Mouse (Mus musculus): ENCODE results near the gene 2310022A10Rik. TPM values are rescaled to one million over a fixed set of nuclear protein-coding genes. Genes with fewer than 3 reads are reported as not detected.

Gene 2310022A10Rik
- total and polyA plus RNA-seq, 3 experiments = 7.2 to 30.7 (median 7.8) TPM

DNA sequence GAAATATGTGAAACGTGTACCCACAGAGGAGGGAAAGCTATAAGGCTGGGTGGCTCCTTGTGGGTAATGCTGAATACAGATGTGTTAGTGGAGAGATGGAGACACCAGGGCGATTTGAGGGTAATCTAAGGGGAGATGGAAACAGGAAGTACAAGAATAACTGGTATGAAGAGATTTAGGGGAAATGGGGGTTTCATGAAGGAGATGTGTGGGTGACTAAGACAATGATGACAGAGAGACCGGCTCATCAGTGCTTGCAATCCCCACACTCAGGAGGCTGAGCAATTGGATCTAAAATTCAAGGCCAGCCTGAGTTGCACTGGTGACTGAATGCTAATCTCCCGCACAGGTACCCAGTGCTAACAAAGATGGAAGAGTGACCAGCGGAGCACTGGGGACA, 963 bp upstream of the 2310022A10Rik start:
- Histone ChIP-seq H3K9ac (ENCODE audit: insufficient read depth, low read depth) (0 out of 2 replicates have a peak overlapping the region, but pooled peaks have one; percentile 9), H3K4me3 (replicated peaks in 1 of 3; ENCODE audit: low read depth in 2 of 3, low read length in 2 of 3, poor library complexity in 1 of 3) (peak overlapping the region; percentile 66 to 75 (median 71)), H3K4me2 (ENCODE audit: insufficient read depth, low read depth, poor library complexity, severe bottlenecking) (peak overlapping the region; percentile 29), H3K4me1 (ENCODE audit: control insufficient read depth in 1 of 2, insufficient read depth in 2 of 2) (peaks cover 2 to 30% of the 10 kb centered on the region in 2 experiments; a peak in 3 of 4 replicates), H3K9me3 (replicated peaks; ENCODE audit: low read length) (no peaks in the 10 kb centered on the region), H3K27me3 (replicated peaks) (no peaks in the 10 kb centered on the region), H3K27ac (ENCODE audit: insufficient read depth, low read depth) (no peak overlapping the region), H3K36me3 (replicated peaks in 1 of 2; ENCODE audit: control insufficient read depth in 1 of 2, insufficient read depth in 1 of 2, low read length in 1 of 2) (peaks cover 8 to 21% of the 10 kb centered on the region in 2 experiments), H3K79me2 (replicated peaks; ENCODE audit: control insufficient read depth, extremely low read depth, insufficient read depth, poor library complexity, severe bottlenecking) (peaks cover 11% of the 10 kb centered on the region)
- TF ChIP-seq JUND (conservative IDR thresholded peaks at IDR 0.05; ENCODE audit: low read depth, low read length) (no peak), HCFC1 (IDR thresholded peaks at IDR 0.05; ENCODE audit: low read depth, low read length) (no peak), USF2 (conservative IDR thresholded peaks at IDR 0.05; ENCODE audit: low read depth, low read length) (no peak)
- no peak for DNase-seq (ENCODE audit: extremely low read depth)
- in situ Hi-C loops (cut with MboI; ENCODE audit: low pct_ligation_motif_present, low pct_unique_long_range_greater_than_20kb, low sequenced_read_pairs) (no loop called here), dilution Hi-C loops (cut with MboI; ENCODE audit: extremely low pct_ligation_motif_present, extremely low pct_unique_long_range_greater_than_20kb, low sequenced_read_pairs) (no loop called here)

DNA sequence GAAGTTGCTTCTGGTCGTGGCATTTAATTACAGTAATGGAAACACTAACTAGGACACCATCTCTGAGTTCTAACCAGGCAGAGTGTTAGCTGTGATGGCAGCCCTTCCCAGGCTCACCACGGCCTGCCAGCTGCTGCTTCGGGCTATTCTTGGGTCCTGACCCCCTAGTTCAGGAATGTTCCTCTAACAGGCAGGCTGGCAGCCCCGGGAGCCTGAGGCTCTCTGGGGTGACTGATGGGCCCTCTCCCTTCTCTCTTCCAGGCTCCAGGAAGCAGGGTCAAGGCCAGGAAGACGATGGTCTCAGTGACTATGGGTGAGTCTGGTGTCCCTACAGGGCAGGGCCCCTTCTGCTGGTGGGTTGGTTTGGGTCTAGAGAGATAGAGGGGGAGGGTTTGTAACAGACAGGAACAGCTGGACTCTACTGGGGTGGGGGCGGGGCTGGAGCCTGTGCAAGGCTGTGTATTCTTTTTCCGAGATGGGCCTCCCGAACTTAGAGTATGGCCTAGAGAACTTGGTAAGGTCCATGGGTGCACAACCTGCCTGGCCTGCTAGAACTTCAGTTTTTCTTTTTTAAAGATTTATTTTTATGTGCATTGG, 7.4 kb downstream of the 2310022A10Rik start:
- H3K4me3 ChIP-seq (replicated peaks in 1 of 3; ENCODE audit: low read depth in 2 of 3, low read length in 2 of 3, poor library complexity in 1 of 3) = no peak overlapping the region
- H3K9ac ChIP-seq (ENCODE audit: insufficient read depth, low read depth) = no peak overlapping the region
- peaks cover 54 to 78% of the 10 kb centered on the region in 2 experiments for H3K36me3 ChIP-seq (replicated peaks in 1 of 2; ENCODE audit: control insufficient read depth in 1 of 2, insufficient read depth in 1 of 2, low read length in 1 of 2)
- in situ Hi-C loops (cut with MboI; ENCODE audit: low pct_ligation_motif_present, low pct_unique_long_range_greater_than_20kb, low sequenced_read_pairs) (no loop called here), dilution Hi-C loops (cut with MboI; ENCODE audit: extremely low pct_ligation_motif_present, extremely low pct_unique_long_range_greater_than_20kb, low sequenced_read_pairs) (no loop called here)
- H3K4me1 ChIP-seq (ENCODE audit: control insufficient read depth in 1 of 2, insufficient read depth in 2 of 2) = peaks cover 0 to 19% of the 10 kb centered on the region in 2 experiments; a peak in 2 of 4 replicates
- TF ChIP-seq RCOR1 (conservative IDR thresholded peaks at IDR 0.05; ENCODE audit: low read depth, low read length) (no peak), ZMIZ1 (IDR thresholded peaks at IDR 0.05; ENCODE audit: low read depth, low read length) (no peak), USF1 (IDR thresholded peaks at IDR 0.05; ENCODE audit: low read depth, low read length) (no peak), POLR2AphosphoS2 (IDR thresholded peaks at IDR 0.05; ENCODE audit: low read depth, low read length) (no peak), ELF1 (IDR thresholded peaks at IDR 0.05; ENCODE audit: low read depth, low read length) (no peak), EP300 (IDR thresholded peaks at IDR 0.05; ENCODE audit: low read length) (no peak), HCFC1 (IDR thresholded peaks at IDR 0.05; ENCODE audit: low read depth, low read length) (no peak), TCF12 (IDR thresholded peaks at IDR 0.05; ENCODE audit: low read depth, low read length) (no peak), USF2 (conservative IDR thresholded peaks at IDR 0.05; ENCODE audit: low read depth, low read length) (no peak), MAFK (IDR thresholded peaks at IDR 0.05; ENCODE audit: insufficient replicate concordance, low read length) (no peak), MEF2A (IDR thresholded peaks at IDR 0.05; ENCODE audit: borderline replicate concordance, low read depth, low read length) (no peak), POLR2A (IDR thresholded peaks at IDR 0.05; ENCODE audit: low read depth, low read length) (no peak), TBP (conservative IDR thresholded peaks at IDR 0.05; ENCODE audit: low read depth, low read length) (no peak)
- H3K27ac ChIP-seq (ENCODE audit: insufficient read depth, low read depth) = no peak overlapping the region
- H3K27me3 ChIP-seq (replicated peaks) = no peaks in the 10 kb centered on the region
- peaks cover 8% of the 10 kb centered on the region for H3K79me2 ChIP-seq (replicated peaks; ENCODE audit: control insufficient read depth, extremely low read depth, insufficient read depth, poor library complexity, severe bottlenecking)
- DNase-seq (ENCODE audit: extremely low read depth) = no peak
- H3K4me2 ChIP-seq (ENCODE audit: insufficient read depth, low read depth, poor library complexity, severe bottlenecking) = no peak overlapping the region
- no peaks in the 10 kb centered on the region for H3K9me3 ChIP-seq (replicated peaks; ENCODE audit: low read length)

Data from CH12.LX (cell line).